In genomic region chr8:126945730-126946163, GRCm38 (mm10) we compare ENCODE assay signal across 8 mouse cellular contexts. TPM values are rescaled to one million over a fixed set of nuclear protein-coding genes. Genes with fewer than 3 reads are reported as not detected.
A peak's percentile ranks its signal among the peaks of the same experiment; 100 is the strongest.
DNase-seq lines count a peak whose midpoint lies in the region; ATAC-seq lines count a peak whose summit lies in the region.

Tomm20 (minus strand) TSS chr8:126945844.

- H3K4me1 ChIP-seq in forebrain, embryonic 11.5 days (replicated peaks; ENCODE audit: control insufficient read depth, insufficient read depth, low read length): peaks cover 6% of the 10 kb centered on the region
- H3K4me1 ChIP-seq in heart, embryonic 16.5 days (ENCODE audit: control insufficient read depth, insufficient read depth, low read length): peaks cover 24% of the 10 kb centered on the region
- H3K4me1 ChIP-seq in liver, embryonic 15.5 days (replicated peaks): peaks cover 39% of the 10 kb centered on the region
- peaks cover 17% of the 10 kb centered on the region for H3K4me1 ChIP-seq in neural tube, embryonic 12.5 days

- peaks cover 2% of the 10 kb centered on the region; the same call in 1 of the 2 replicates for H3K36me3 ChIP-seq in forebrain, embryonic 11.5 days (ENCODE audit: control insufficient read depth, insufficient read depth, low read length)
- H3K36me3 ChIP-seq in heart, embryonic 16.5 days (ENCODE audit: control insufficient read depth, insufficient read depth): peaks cover 16% of the 10 kb centered on the region
- peaks cover 34% of the 10 kb centered on the region for H3K36me3 ChIP-seq in liver, embryonic 15.5 days (replicated peaks)
- H3K36me3 ChIP-seq in neural tube, embryonic 12.5 days: peaks cover 27% of the 10 kb centered on the region

- peak within 1 kb of the TSS; percentile 65 for H3K9ac ChIP-seq in forebrain, embryonic 11.5 days (ENCODE audit: low read length)
- H3K9ac ChIP-seq in heart, embryonic 16.5 days (ENCODE audit: low read length): peak within 1 kb of the TSS; percentile 92
- H3K9ac ChIP-seq in liver, embryonic 15.5 days: peak within 1 kb of the TSS; percentile 88
- peak within 1 kb of the TSS; percentile 88 for H3K9ac ChIP-seq in neural tube, embryonic 12.5 days

- peak within 1 kb of the TSS; percentile 52; the same call in 1 of the 2 replicates for H3K27ac ChIP-seq in forebrain, embryonic 11.5 days (ENCODE audit: low read depth, low read length)
- H3K27ac ChIP-seq in heart, embryonic 16.5 days (ENCODE audit: low read length): peak within 1 kb of the TSS; percentile 88
- peak within 1 kb of the TSS; percentile 79 for H3K27ac ChIP-seq in liver, embryonic 15.5 days (replicated peaks)
- peak within 1 kb of the TSS; percentile 59 for H3K27ac ChIP-seq in neural tube, embryonic 12.5 days

- no peaks in the 10 kb centered on the region for H3K9me3 ChIP-seq in forebrain, embryonic 11.5 days (ENCODE audit: control insufficient read depth, low read length)
- H3K9me3 ChIP-seq in heart, embryonic 16.5 days (replicated peaks; ENCODE audit: control insufficient read depth, low read length): no peaks in the 10 kb centered on the region
- no peaks in the 10 kb centered on the region for H3K9me3 ChIP-seq in liver, embryonic 15.5 days (replicated peaks)
- H3K9me3 ChIP-seq in neural tube, embryonic 12.5 days: no peaks in the 10 kb centered on the region

- peak; percentile 93 for ATAC-seq in forebrain, embryonic 11.5 days (replicated peaks; ENCODE audit: low FRiP score)
- ATAC-seq in heart, embryonic 16.5 days (replicated peaks; ENCODE audit: extremely low read depth, insufficient read depth, low FRiP score): peak; percentile 90
- ATAC-seq in liver, embryonic 15.5 days (ENCODE audit: insufficient read depth): peak; percentile 91
- peak; percentile 92 for ATAC-seq in neural tube, embryonic 12.5 days (ENCODE audit: low FRiP score, low read depth)

- DNase-seq in CD8-positive naive resting alpha-beta T cell, adult 2 months (ENCODE audit: low read depth in 2 of 2, low spot score in 2 of 2): peak; percentile 85 to 87
- peak; percentile 92 for DNase-seq in c-Kit-positive CD71-negative TER-119-negative erythroid progenitor cells, embryonic 14.5 days (ENCODE audit: low read depth)
- peak; percentile 98 for DNase-seq in forebrain, embryonic 11.5 days (ENCODE audit: low spot score)
- peak; percentile 98 to 99 for DNase-seq in kidney, postnatal 36 days
- peak; percentile 91 for DNase-seq in telencephalon, adult 2 months (ENCODE audit: low read depth, low spot score)

- WGBS in forebrain, embryonic 11.5 days: under 1% methylated on average over 47 of the region's 48 CpGs
- WGBS in heart, embryonic 16.5 days: under 1% methylated on average over 48 of the region's 48 CpGs
- under 1% methylated on average over 48 of the region's 48 CpGs for WGBS in liver, embryonic 15.5 days (ENCODE audit: insufficient replicate concordance)
- WGBS in neural tube, embryonic 12.5 days: under 1% methylated on average over 48 of the region's 48 CpGs

- no peaks in the 10 kb centered on the region for H3K27me3 ChIP-seq in forebrain, embryonic 11.5 days (ENCODE audit: control insufficient read depth, insufficient read depth, low read length)
- no peaks in the 10 kb centered on the region for H3K27me3 ChIP-seq in heart, embryonic 16.5 days (ENCODE audit: control insufficient read depth, insufficient read depth, low read length)
- H3K27me3 ChIP-seq in liver, embryonic 15.5 days: no peaks in the 10 kb centered on the region
- H3K27me3 ChIP-seq in neural tube, embryonic 12.5 days (replicated peaks): no peaks in the 10 kb centered on the region

- peak within 1 kb of the TSS; percentile 70 for H3K4me2 ChIP-seq in forebrain, embryonic 11.5 days (ENCODE audit: low read depth, low read length, severe bottlenecking)
- H3K4me2 ChIP-seq in heart, embryonic 16.5 days (ENCODE audit: low read depth, low read length): peak within 1 kb of the TSS; percentile 87
- peak within 1 kb of the TSS; percentile 85 for H3K4me2 ChIP-seq in liver, embryonic 15.5 days
- peak within 1 kb of the TSS; percentile 85 for H3K4me2 ChIP-seq in neural tube, embryonic 12.5 days (replicated peaks)

- H3K4me3 ChIP-seq in forebrain, embryonic 11.5 days (ENCODE audit: low read depth, low read length): peak within 1 kb of the TSS; percentile 51
- H3K4me3 ChIP-seq in heart, embryonic 16.5 days (ENCODE audit: low read length): peak within 1 kb of the TSS; percentile 90
- peak within 1 kb of the TSS; percentile 87 for H3K4me3 ChIP-seq in liver, embryonic 15.5 days (replicated peaks)
- peak within 1 kb of the TSS; percentile 79 for H3K4me3 ChIP-seq in neural tube, embryonic 12.5 days

RNA-seq across cellular contexts. Expression of gene Tomm20, which starts in this region (rescaled TPM):
- polyA plus RNA-seq in forebrain, embryonic 11.5 days (2014; fragmentation: Nextera tagmentation; extraction: Ambion mirVana): 219 and 231 TPM in 2 replicates
- 196 and 200 TPM in 2 replicates for polyA plus RNA-seq in heart, embryonic 16.5 days (2015; fragmentation: Nextera tagmentation; extraction: Ambion mirVana)
- polyA plus RNA-seq in liver, embryonic 15.5 days (2015; fragmentation: Nextera tagmentation; extraction: Ambion mirVana): 106 and 116 TPM in 2 replicates
- polyA plus RNA-seq in neural tube, embryonic 12.5 days (2016; fragmentation: Nextera tagmentation; extraction: Ambion mirVana): 188 and 189 TPM in 2 replicates

Comparison
In these comparisons a context has a peak if more than half of its experiments do, and no peak if none do; other contexts are left out.
1. Peak in every context shown above with its lines: DNase-seq, ATAC-seq, H3K4me3 ChIP-seq and H3K27ac ChIP-seq.